Mouse (Mus musculus) testis, adult 2 months (tissue): Measurements from ENCODE around the gene Nacad. TPM values are rescaled to one million over a fixed set of nuclear protein-coding genes. Genes with fewer than 3 reads are reported as not detected.
A peak's percentile ranks its signal among the peaks of the same experiment; 100 is the strongest.
"Not testable (repeated sequence)": the region's sequence is repeated elsewhere in the genome, so short reads cannot be mapped to it uniquely, and the experiment has no call there.

ENCODE experiments used
- H3K27ac ChIP-seq: fragments of 200-500 bp; 2 replicates; pipeline ENCODE4 v1.5.1; 2012; ENCODE audit warnings: low read depth, low read length; ENCODE audit not compliant: control insufficient read depth, insufficient read depth
- H3K27me3 ChIP-seq: fragments of 200-500 bp; 2 replicates; pipeline ENCODE4 v1.6.1; 2012; ENCODE audit warnings: mild to moderate bottlenecking, low read length, moderate library complexity; ENCODE audit not compliant: control insufficient read depth, insufficient read depth
- H3K36me3 ChIP-seq: fragments of 200-500 bp; 2 replicates; pipeline ENCODE4 v1.6.1; 2012; ENCODE audit warnings: mild to moderate bottlenecking, low read length; ENCODE audit not compliant: control insufficient read depth, insufficient read depth
- H3K4me1 ChIP-seq: fragments of 200-500 bp; 2 replicates; pipeline ENCODE4 v1.6.1; 2012; ENCODE audit warnings: low read length; ENCODE audit not compliant: control insufficient read depth, insufficient read depth
- H3K4me3 ChIP-seq: fragments of 200-500 bp; 2 replicates; pipeline ENCODE4 v1.5.1; 2012; ENCODE audit warnings: low read depth, mild to moderate bottlenecking, low read length, moderate library complexity, mixed read lengths; ENCODE audit not compliant: control insufficient read depth
- CTCF ChIP-seq: fragments of 200-500 bp; IDR thresholded peaks from 2 replicates; pipeline ENCODE4 v1.5.1; 2012; ENCODE audit warnings: low read depth, mild to moderate bottlenecking, inconsistent platforms, low read length, moderate library complexity; ENCODE audit not compliant: control insufficient read depth, insufficient read depth, insufficient replicate concordance
- POLR2A ChIP-seq: fragments of 200-500 bp; IDR thresholded peaks from 2 replicates; pipeline ENCODE4 v1.6.1; 2012; ENCODE audit warnings: low read depth, mild to moderate bottlenecking, inconsistent platforms, low read length, moderate library complexity; ENCODE audit not compliant: control insufficient read depth
- polyA plus RNA-seq: library from polyadenylated mRNA; depleted of rRNA; stranded (reverse); fragments of >200 nt; gene quantifications from 2 replicates; pipeline ENCODE4 v1.2.3, GENCODE M21; 2012; rRNA removed

The Nacad gene
- 1.0 and 1.4 TPM in 2 replicates for polyA plus RNA-seq

DNA sequence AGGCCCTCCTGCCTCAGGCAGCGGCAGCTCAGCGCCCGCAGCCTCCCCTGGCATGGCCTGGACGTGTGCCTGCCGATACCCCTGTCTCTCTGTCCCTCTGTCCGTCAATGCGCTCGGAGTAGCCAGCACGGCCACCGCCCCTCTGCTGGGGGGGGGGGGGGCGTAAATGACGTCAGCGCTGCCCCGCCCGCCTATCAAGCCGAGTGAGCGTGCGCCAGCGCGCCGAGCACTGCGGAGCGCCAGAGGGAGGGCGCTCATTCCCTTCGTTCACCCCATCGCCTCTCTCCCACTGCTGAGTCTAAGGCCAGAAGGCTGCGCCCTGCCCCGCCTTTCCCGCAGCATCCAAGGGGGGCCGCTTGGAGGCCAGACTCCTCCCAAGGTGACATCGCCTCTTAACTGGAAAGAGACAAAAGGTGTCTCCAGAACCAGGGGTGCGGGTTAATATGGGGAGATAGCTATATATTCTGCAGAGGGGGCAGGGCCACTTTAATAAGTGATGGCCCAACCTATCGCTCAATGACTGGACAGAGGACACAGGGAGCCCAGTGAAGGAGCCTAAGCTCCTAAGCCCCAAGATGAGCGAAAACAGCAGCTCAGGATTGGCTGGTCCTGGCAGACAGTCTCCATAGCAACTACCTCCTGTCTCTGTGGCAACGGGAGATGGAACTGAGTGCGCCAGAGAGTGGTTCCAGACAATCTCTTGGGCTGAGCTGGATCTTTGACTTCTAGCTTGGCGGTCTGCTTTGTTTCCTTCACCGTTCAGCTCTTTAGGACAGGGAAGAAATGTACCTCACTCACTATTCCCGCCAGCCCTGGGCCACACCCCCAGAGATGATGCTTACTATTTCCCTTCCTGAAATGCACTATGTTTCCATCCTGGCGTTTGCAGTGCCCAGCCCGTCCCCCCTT lies at the start of gene Nacad:
Nacad (minus strand) TSS at position 563 of the 909 bp plus-strand sequence.
- Histone ChIP-seq H3K27ac (no peak within 1 kb of the TSS), H3K4me3 (peak within 1 kb of the TSS; percentile 61), H3K27me3 (no peaks in the 10 kb centered on the region), H3K36me3 (no peaks in the 10 kb centered on the region), H3K4me1 (peaks cover 13% of the 10 kb centered on the region)
- TF ChIP-seq CTCF = no peak
- TF ChIP-seq POLR2A = no peak

DNA sequence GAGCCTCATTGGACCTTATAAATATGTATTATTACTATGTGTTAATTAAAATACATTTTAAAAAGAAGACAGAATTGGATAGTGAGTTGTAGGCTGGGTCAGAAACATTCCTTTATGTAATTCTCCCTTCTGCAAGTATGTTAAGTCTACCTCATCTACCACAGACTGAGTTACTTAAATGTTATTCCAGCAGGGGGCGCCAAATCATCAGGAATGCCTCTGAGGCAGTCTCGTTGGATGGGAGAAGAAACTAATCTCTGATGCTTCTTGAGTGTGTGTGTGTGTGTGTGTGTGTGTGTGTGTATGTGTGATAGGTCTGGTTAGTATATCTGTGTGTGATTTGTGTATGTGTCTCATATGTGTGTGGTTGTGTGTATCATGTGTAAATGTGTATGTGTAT lies 49.0 kb upstream of the Nacad start:
- Histone ChIP-seq H3K27me3 (no peaks in the 10 kb centered on the region), H3K36me3 (no peaks in the 10 kb centered on the region), H3K4me1 (peaks cover 3% of the 10 kb centered on the region), H3K27ac (no peak overlapping the region), H3K4me3 (no peak overlapping the region)
- no peak for TF ChIP-seq POLR2A
- TF ChIP-seq CTCF = peak; percentile 20; the same call in 1 of the 2 replicates

DNA sequence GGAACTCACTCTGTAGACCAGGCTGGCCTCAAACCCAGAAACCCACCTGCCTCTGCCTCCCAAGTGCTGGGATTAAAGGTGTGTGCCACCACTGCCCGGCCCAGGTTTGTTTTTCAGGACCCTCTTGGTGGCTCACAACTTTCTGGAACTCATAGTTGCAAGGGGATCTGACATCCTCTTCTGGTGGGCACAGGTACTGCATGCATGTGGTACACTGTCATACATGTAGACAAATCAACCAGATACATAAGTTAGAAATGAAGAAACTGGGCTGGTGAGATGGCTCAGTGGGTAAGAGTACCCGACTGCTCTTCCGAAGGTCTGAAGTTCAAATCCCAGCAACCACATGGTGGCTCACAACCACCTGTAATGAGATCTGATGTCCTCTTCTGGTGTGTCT lies 47.1 kb upstream of the Nacad start:
- H3K27me3 ChIP-seq, H3K4me1 ChIP-seq, H3K4me3 ChIP-seq, H3K27ac ChIP-seq, H3K36me3 ChIP-seq: not testable (repeated sequence)

DNA sequence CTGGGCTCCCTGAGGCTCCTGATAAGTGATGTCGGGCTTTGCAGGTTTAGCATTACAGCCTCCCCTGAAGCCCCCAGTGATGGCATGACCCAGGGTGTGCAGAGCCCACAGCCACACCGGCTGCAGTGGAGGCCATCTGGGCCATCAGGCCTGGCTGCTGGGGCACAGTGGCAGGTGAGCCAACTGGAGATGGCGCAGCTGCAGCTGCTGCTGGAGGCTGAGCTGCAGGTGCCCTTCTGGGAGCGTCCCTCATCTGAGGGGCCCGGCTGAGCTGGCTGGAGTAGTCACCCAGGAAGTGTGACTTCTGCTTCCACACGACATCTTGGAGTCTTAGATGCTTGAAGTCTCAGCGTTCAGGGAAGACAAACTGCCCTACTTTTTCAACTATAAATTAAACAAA lies 44.7 kb upstream of the Nacad start:
- TF ChIP-seq POLR2A (no peak), CTCF (no peak)
- no peak overlapping the region for H3K4me3 ChIP-seq
- no peak overlapping the region for H3K27ac ChIP-seq

DNA sequence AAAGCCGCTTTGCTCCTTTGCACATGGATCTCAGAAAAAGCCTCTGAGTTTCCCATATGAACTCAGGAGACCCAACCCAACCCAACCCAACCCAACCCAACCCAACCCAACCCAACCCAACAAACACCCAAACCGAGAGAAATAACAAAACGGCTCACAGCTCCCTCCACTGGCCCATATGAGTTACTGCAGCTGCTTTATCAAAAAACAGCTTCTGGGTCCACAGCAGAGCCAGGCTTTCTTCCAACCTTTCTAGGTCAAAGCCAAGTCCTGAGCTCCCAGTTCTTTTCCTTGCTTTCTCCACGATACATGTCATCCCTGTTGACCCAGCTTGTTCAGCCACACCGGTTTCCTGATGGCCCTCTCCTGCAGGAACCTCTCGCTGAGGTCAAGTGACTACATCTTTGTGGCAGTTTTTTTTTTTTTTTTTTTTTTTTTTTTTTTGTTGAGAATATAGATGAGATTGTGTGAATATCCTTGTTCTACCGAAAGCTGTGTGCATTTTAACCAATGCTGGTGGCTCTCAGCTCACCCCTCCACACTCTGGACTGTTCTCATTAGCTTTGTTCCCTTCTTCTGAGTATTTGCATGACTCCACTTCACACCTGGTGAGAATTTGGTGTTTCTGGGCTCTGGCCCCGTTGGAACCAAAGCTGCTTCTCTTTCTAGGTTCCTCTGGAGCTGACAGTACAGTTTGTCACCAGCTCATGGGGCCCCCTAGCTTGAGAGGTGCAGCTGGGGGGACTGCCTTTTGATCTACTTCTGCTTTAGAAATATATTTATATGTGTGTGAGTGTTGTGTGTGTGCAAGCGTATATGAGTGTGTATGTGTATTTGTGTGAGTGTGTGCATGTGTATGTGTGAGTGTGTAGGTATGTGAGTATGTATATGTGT lies 42.2 kb upstream of the Nacad start:
- TF ChIP-seq CTCF (no peak), POLR2A (no peak)
- no peak overlapping the region for H3K27ac ChIP-seq
- no peaks in the 10 kb centered on the region for H3K36me3 ChIP-seq
- H3K27me3 ChIP-seq = no peaks in the 10 kb centered on the region
- no peak overlapping the region for H3K4me3 ChIP-seq
- peaks cover 5% of the 10 kb centered on the region; the same call in 1 of the 2 replicates for H3K4me1 ChIP-seq

More for the DNA sequence above, 44.7 kb upstream of the Nacad start:
- Histone ChIP-seq H3K36me3 (no peaks in the 10 kb centered on the region), H3K27me3 (no peaks in the 10 kb centered on the region), H3K4me1 (peaks cover 5% of the 10 kb centered on the region; the same call in 1 of the 2 replicates)

DNA sequence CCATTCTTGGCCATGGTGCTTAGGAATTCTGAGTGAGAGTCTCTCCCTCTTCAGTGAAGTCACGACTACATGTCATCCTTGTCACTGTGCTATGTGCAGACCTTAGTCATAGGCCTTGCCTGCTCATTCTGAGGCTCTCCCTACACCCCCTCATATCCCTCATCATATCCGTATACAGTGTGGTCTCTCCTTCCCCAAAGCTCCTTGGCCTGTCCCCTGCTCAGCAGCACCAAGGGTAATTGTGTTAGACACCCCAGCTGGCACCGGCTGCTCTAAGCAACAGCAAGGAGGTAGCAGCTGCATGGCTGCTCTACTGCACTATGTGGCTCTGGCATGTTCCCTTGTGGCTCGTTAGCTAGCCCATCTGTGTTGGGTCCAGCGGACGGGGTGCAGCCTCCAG lies 38.7 kb upstream of the Nacad start:
- H3K36me3 ChIP-seq = no peaks in the 10 kb centered on the region
- peaks cover 5% of the 10 kb centered on the region; the same call in 1 of the 2 replicates for H3K4me1 ChIP-seq

DNA sequence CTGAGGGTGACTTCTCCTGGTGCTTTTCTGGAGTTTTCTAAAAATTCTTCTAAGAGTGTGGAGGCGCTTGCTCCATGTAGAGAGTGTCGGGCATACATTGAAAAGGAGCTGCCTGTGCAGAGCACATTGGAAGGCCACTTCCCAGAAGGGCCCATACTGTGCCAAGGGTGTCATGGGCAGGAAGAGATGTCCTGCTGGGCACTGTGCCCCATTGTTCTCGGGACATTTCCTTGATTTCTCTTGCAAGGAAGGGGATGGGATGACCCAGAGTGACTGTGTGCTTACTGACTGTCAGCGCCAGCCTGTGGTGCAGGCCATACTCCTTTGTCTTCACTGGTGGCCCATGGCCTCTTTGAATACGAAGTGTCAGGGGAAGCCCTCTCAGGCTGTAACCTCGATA lies 33.2 kb upstream of the Nacad start:
- Histone ChIP-seq H3K4me3 (no peak overlapping the region), H3K36me3 (no peaks in the 10 kb centered on the region), H3K27me3 (no peaks in the 10 kb centered on the region), H3K4me1 (no peaks in the 10 kb centered on the region), H3K27ac (no peak overlapping the region)
- TF ChIP-seq CTCF = no peak
- TF ChIP-seq POLR2A = no peak

More for the DNA sequence above, 38.7 kb upstream of the Nacad start:
- H3K27me3 ChIP-seq = no peaks in the 10 kb centered on the region
- TF ChIP-seq CTCF (no peak), POLR2A (no peak)
- peak overlapping the region; percentile 44 for H3K4me3 ChIP-seq
- no peak overlapping the region for H3K27ac ChIP-seq
